Mouse (Mus musculus): ENCODE measurements around the gene Spns1.
"Not testable (repeated sequence)": the region's sequence is repeated elsewhere in the genome, so short reads cannot be mapped to it uniquely, and the experiment has no call there.

The Spns1 gene

GRCm38 (mm10) chr7:126377278-126378158, at the start of gene Spns1:
TSS of gene Spns1 (minus strand) at chr7:126377450.
- DNase-seq (ENCODE audit: low spot score in 2 of 2), result peak; percentile 94 to 96

GRCm38 (mm10) chr7:126424161-126424560, 46.9 kb upstream of the Spns1 start:
- no peak for DNase-seq (ENCODE audit: low spot score in 2 of 2)

GRCm38 (mm10) chr7:126421756-126422155, 44.5 kb upstream of the Spns1 start:
- DNase-seq (ENCODE audit: low spot score in 2 of 2), result no peak

GRCm38 (mm10) chr7:126418496-126418895, 41.2 kb upstream of the Spns1 start:
- no peak for DNase-seq (ENCODE audit: low spot score in 2 of 2)

- no peak for DNase-seq (ENCODE audit: low spot score in 2 of 2)
Measured at GRCm38 (mm10) chr7:126417606-126418005, 40.4 kb upstream of the Spns1 start.

- no peak for DNase-seq (ENCODE audit: low spot score in 2 of 2)
Measured at GRCm38 (mm10) chr7:126417045-126417444, 39.8 kb upstream of the Spns1 start.

- DNase-seq (ENCODE audit: low spot score in 2 of 2), result no peak
Measured at GRCm38 (mm10) chr7:126416615-126417014, 39.4 kb upstream of the Spns1 start.

GRCm38 (mm10) chr7:126414725-126415124, 37.5 kb upstream of the Spns1 start, which contains the start of gene Cd19:
TSS of gene Cd19 (minus strand) at chr7:126414889.
- DNase-seq (ENCODE audit: low spot score in 2 of 2), result no peak

GRCm38 (mm10) chr7:126411061-126411460, 33.8 kb upstream of the Spns1 start:
- DNase-seq (ENCODE audit: low spot score in 2 of 2), result no peak

GRCm38 (mm10) chr7:126408686-126409085, 31.4 kb upstream of the Spns1 start:
- no peak for DNase-seq (ENCODE audit: low spot score in 2 of 2)

- not testable (repeated sequence) for DNase-seq (ENCODE audit: low spot score in 2 of 2)
Measured at GRCm38 (mm10) chr7:126402518-126402917, 25.3 kb upstream of the Spns1 start.

GRCm38 (mm10) chr7:126399548-126399947, 22.3 kb upstream of the Spns1 start:
- DNase-seq (ENCODE audit: low spot score in 2 of 2), result peak; percentile 40 to 62

GRCm38 (mm10) chr7:126397822-126398221, 20.6 kb upstream of the Spns1 start:
- no peak for DNase-seq (ENCODE audit: low spot score in 2 of 2)

- peak in 1 of 2 experiments; percentile 12 for DNase-seq (ENCODE audit: low spot score in 2 of 2)
Measured at GRCm38 (mm10) chr7:126397221-126397620, 20.0 kb upstream of the Spns1 start.

GRCm38 (mm10) chr7:126396298-126397119, 19.3 kb upstream of the Spns1 start, which contains the start of gene Nfatc2ip:
TSS of gene Nfatc2ip (minus strand) at chr7:126396737.
- peak; percentile 98 for DNase-seq (ENCODE audit: low spot score in 2 of 2)

GRCm38 (mm10) chr7:126392086-126392884, 15.0 kb upstream of the Spns1 start:
- not testable (repeated sequence) for DNase-seq (ENCODE audit: low spot score in 2 of 2)

GRCm38 (mm10) chr7:126388185-126388584, 10.9 kb upstream of the Spns1 start:
- DNase-seq (ENCODE audit: low spot score in 2 of 2), result no peak

GRCm38 (mm10) chr7:126383565-126383964, 6.3 kb upstream of the Spns1 start:
- DNase-seq (ENCODE audit: low spot score in 2 of 2), result no peak

GRCm38 (mm10) chr7:126376903-126377277, 360 bp downstream of the Spns1 start:
- peak in 1 of 2 experiments; percentile 20 for DNase-seq (ENCODE audit: low spot score in 2 of 2)

- no peak for DNase-seq (ENCODE audit: low spot score in 2 of 2)
Measured at GRCm38 (mm10) chr7:126375012-126375411, 2.2 kb downstream of the Spns1 start.

- DNase-seq (ENCODE audit: low spot score in 2 of 2), result no peak
Measured at GRCm38 (mm10) chr7:126374526-126374925, 2.7 kb downstream of the Spns1 start.

- no peak for DNase-seq (ENCODE audit: low spot score in 2 of 2)
Measured at GRCm38 (mm10) chr7:126373007-126373406, 4.2 kb downstream of the Spns1 start.
